Mouse (Mus musculus) erythroid progenitor cell, adult 5-6 weeks (primary cell): ENCODE data around the gene Fli1. TPM values are rescaled to one million over a fixed set of nuclear protein-coding genes. Genes with fewer than 3 reads are reported as not detected.

Experiments used
- ATAC-seq: replicated peaks from 2 replicates; pipeline ENCODE4 v1.8.0; 2016; ENCODE audit warnings: moderate number of reproducible peaks, mild to moderate bottlenecking, moderate TSS enrichment, inconsistent platforms; ENCODE audit not compliant: poor library complexity, low FRiP score, severe bottlenecking
- total RNA-seq, 2 experiments: library from RNA; stranded (forward) in 1 of 2; stranded (reverse) in 1 of 2; fragments of 150-400 nt in 1 of 2; fragments of 186-747, 209-891 nt in 1 of 2; gene quantifications; 2 replicates each; pipeline versions ENCODE4 v1.2.3 to v1.2.4; 2015 to 2017; ENCODE audit warnings: low replicate concordance in 2 of 2

The Fli1 gene
- total RNA-seq, 2 experiments from 2014 or later = 13.4 to 27.2 TPM

DNA sequence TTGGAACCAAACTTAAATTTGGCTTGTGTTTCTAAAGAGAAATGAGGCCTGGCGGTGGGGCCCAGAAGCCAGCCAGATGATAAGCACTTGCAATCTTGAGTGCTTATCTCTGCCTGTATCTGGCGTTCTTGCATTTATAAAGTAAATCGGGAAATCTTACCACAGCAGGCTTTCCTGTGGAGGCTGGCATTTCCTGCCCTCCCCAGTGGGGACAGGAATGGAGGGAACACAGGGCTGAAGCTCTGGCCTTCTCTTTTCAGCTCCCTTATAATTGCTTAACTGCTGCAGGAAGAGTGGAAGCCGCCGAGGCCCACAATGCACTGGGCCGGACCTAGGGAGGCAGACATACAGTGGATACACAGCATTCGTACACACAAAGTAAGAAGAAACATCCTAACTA is 13.7 kb upstream of the Fli1 start:
- no peak for ATAC-seq

DNA sequence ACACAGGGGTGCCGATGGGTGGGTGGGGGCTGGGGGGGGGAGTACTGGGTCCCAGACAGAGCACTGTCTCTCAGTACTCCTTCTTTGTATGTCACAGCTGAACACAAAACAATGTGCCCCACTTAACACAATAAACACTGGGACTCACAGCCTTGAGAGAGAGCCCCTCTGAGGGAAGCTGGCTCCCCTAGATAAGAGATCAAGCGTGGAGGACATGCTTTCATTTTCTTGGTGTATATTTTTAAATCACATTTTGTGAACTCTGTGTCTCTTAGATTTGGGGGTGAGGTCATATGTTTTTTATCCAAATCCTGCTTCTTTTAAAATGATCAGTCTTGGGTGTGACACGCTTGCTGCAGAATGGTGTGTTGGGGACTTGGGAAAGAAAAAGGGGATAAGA is 12.6 kb upstream of the Fli1 start:
- ATAC-seq = no peak

DNA sequence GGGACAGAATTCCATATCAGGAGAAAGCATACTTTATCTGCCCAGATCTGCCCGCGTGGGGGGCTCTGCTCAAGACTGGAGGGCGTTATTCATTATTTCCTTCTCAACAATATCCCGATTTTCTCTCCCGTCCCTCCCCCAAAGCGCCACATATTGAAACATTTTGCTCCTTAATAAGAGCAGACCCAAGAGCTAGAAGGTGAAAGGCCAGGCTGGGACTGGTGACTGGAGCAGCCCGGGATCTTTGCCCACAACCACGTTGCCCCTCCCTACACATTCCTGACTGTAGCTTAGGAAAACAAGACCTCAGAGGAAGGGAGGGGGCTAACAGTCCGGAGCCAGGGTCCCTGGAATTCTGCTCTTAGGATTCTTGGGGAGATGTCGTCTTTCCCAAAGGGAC is 7.9 kb upstream of the Fli1 start:
- ATAC-seq = no peak

DNA sequence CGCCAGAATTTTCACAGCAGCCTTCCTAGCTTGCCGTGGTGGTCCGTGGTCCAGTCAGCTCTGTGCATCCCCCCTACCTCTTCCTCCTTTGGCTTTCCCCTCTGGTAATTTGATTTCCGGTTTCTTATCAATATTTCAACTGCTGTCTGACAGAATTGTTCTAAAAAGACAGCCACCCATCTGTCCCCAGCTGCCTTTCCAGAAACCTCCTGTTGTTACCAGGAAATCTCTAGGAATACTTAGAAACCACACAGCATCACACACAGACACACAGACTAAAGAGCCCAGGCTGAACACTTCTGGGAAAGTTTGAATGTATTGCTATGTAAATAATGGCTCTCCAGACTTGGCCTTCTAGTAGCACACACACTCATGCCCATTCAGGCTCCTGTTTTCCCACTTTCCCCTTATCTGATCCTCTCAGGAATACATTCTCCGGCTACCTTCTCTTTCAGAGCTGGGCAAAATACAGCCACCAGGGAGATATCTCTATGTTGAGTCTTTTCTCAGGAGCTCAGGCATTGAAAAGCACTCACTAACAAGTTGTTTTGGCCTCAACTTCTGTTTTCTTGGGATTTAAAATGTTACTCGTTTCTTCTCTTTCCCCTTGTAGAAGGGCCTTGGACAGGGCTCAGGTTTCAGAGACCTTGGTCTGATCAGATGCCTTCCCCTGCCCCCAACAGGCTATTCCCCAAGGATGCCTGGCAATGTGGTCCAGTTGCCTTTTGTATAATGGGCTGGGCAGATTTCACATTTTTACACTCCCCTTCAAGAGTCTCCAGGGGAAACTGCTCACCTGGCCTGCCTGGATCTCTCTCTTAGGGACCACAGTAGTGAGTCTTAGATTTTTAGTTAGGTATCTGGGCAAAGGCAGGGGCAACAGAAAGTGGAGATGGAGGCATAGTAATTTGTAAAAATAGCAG is 7.1 kb upstream of the Fli1 start:
- no peak for ATAC-seq

DNA sequence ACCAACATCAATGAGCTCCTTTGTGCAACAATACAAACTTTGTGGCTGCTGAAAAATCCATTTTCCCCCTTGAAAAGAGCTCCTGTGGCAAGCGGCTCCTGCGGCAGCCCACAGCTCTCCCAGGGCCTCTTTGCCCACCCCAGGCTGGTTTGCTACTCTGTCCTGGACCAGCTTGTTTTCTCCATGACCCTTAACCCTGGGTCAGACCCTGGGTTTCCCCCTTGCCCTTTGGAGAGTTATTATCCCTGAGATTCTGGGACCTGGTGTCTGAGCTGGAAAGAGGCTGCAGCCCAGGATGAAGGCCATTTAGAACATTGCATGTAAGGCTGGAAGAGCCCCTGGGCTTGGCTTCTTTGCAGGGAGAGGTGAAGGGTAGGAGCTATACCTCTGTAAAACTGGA is 4.1 kb upstream of the Fli1 start:
- ATAC-seq = no peak

DNA sequence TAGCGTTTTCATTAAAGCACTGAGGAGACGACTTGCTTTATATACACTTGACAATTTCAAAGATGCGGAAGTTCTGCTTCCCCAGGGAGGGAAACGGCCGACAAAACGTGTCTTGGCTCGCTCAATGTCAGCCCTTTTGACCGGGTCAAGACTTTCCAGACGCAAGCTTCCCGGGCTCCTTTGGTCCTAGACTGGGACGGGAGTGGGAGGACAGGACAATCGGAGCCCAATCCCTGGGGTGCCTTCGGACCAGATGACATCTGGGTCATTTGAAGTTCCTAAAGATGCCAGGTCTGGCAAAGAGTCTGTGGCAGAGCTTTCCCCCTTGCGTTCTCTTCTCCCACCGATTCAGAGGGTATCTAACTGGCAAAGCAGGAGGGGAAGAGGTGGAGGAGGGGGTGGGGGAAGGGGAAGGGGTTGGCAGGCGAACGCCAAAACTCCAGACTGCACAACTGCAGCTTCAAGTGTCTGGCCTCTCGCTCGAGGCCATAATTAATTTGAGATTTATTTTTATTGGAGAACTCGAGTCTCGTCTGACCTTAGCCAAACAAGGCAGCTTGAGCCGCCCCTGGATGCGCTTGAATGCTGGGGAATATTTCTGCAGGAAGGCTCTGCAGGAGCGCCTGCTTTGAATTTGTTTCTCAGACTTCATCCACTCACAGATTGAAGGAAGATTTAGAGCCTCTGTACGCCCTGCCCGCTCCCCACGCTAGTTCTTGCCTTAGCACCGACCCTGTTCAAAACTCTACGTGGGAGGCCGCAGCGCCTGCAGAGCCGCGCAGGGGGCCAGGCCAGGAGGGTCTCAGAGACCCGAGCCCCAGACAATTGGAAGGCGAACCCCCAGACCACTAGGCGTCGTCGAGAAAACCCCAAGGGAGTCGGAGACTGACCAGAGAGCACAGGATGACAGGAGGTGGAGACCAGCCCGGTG is 2.3 kb upstream of the Fli1 start:
- ATAC-seq = no peak

DNA sequence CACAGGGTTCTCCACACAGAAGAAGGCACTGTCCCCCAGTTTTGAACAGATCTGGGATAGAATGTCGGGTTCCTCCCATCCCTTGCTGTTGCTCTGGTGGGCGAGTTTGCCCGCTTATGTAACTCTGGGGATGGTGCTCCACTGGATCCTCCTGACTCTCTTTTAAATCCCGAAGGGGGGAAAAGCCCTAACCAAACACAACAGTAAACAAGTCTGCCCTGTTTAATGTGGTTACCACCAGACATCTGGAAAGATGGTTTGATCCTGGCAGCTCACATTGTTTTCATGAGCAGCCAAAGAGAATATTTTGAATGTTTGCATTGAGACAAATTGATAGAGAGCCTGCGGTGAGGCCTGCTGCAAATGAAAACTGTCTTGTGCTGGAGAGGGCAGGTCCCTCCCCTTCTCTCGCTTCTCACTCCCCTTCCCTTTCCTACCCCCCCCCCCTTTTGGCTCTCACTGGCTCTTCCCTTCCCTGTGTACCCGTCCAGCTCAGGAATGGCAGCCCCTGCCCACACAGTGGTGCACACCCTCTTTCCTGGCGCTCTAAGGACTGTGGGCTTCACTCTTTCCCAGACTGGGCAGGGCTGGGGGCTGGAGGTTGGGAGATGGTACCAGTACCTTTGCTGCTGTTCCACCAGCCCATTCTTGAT is 1.4 kb upstream of the Fli1 start:
- ATAC-seq = no peak

DNA sequence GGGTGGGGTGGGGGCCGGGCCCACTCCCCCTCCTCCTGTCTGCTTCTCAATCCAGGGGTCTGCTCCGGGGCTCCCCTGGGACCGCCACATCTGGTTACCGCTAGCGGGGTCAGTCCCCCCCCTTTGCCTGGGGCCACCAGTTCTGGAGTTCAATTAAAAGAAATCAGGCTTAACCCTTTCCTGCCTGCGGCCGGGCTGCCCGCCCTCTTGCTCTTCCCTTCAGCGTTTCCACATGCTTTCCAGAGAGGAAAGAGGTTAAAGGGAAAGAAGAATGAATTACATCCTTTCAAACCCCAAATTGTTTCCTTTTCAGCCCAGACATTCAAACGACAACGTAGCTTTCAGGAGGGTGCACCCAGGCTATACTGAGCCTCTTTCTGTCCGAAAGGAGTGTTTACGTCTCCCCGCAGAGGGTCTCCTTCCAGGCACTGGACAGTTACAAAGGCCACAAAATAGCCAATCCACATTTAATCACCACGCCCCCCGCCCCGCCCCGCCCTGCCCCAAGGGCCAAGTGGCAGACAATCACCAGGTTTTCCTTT is 450 bp upstream of the Fli1 start:
- no peak for ATAC-seq

DNA sequence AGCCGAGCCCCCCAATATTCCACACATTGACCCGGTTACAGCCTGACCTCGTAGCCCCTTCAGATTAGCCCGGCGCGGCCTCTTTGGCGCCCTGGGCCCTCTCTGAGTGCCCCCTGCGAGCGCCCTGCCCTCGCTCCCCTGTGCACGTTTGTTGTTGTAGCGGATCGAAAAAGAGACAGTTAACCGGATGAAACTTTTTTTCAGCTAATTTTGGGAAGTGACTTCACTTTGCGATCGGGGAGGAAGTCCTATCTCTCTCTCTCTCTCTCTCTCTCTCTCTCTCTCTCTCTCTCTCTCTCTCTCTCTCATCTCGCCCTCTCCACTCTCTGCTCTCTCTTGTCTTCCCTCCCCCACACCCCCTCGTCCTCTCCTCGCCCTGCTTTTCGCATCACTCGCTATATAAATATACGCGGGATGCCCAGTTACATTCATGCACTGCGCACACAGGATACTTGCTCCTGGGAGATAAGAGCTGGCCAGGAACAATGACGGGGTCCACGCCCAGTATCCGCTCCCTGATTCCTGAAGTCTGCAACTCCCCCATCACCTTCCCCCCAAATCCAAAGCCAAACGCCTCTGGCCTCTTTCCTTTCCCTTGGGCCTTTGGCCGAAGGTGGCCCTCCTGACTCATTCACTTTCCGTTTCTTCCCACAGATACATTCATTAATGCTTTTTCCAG is 1.3 kb downstream of the Fli1 start:
- ATAC-seq = no peak

DNA sequence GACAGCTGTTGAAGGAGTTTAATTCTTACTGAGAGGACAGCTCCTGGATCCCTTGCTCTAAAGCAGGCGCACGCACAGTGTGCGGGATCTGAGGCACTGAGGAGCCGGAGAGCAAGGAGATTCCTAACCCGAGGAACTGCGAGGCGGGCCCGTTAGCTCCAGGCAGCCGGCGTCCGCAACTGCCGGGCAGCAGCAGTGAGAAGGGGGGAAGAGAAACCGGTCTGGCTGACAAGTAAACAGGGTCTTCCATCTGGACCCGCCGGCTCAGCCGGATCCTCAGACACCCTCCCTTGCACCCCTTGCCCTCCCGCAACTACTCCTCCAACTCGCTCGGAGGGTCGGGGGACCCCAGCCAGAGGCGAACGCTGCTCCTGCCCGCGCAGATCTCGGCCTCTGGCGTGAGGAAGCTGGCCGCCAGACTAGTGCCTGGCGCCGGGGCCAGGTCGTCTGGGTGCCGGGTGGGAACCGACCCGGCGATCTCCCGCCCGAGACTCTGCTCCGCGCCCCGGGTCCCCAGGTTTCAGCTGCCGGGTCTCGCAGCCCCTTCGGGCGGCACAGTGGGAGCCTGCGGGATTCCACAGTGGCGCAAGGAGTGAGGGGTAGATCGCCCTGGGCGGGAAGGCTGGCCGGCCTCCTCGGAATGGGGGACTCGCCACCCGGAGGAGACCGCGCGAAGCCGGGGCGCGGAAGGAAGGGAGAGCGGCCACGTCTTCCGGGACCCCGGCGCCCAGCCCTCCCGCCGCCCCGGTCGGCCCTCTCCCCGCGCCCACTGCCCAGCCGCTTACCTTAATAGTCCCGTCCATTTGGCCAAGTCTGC is 2.0 kb downstream of the Fli1 start:
- ATAC-seq = no peak

DNA sequence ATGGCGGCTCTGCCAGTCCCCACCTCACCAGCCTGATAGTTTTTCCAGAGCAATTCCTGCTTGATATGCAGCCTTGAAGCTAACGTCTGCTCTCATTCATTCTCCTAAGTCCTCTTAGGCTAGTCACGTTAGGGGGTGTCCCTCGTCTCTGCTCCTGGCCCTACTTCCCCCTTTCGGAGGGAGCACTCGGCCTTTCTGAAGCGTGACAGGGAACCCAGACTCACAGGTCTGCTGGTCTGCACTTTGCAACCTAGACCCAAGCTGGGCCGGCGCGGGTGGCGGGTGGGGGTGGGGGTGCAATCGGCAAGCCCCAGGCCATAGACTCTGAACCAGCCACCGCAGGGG is 2.6 kb downstream of the Fli1 start:
- ATAC-seq = no peak

DNA sequence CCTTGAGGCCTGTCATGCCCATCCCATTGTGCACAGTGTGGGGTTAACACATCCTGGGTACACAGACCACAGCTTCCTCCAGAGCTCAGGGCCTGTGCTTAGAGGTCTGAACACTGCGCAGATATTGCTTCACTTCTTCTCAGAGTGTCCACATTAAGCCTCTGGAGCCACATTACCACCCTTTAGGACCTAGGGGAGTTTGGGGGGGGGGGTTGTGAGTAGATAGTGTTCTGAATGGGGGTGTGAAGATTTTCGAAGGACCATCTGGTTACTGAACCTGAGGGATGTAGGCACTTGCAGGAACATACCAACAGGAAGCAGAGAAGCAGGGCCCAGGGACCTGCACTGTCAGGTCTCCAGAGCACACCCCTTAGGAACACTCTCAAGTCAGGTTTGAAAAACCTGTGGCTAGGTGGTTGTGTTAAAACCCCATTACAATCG is 3.3 kb downstream of the Fli1 start:
- 0 out of 2 replicates have a peak, but pooled peaks have one; percentile 34 for ATAC-seq

DNA sequence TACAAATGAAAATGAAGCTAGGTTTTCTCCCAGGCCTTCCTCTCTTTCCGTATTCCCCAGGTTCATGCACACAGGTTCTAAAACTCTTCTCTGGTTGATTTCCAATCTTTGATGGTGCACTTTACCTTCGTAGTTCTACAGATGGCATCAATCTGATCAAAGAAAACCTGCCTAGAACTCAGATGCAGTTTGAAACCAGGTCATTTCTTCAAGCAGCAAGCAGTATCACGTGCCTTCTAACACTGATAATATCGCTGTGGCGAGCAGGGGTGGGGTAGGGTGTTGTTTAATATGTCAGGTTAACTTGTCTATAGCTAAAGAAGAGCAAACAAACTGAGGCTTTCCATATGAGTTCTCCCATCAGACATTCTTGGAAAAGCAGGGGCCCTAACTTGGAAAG is 4.5 kb downstream of the Fli1 start:
- ATAC-seq = no peak

DNA sequence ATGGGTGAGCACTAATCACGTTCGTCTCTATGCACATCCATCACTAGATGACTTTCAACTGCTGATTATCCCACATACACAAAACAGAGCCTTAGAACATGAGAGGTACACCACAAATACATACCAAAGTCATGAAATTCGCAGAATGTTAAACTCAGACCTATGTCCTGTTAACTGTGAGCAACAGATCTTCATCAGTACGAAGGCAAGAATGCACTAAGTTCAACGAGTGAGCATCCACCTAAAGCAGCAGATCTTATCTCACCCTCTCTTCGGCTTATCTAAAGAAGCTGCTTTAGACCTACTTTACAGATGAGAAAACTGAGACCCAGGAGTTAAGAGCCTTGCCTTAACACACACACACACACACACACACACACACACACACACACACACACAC is 5.0 kb downstream of the Fli1 start:
- ATAC-seq = no peak

DNA sequence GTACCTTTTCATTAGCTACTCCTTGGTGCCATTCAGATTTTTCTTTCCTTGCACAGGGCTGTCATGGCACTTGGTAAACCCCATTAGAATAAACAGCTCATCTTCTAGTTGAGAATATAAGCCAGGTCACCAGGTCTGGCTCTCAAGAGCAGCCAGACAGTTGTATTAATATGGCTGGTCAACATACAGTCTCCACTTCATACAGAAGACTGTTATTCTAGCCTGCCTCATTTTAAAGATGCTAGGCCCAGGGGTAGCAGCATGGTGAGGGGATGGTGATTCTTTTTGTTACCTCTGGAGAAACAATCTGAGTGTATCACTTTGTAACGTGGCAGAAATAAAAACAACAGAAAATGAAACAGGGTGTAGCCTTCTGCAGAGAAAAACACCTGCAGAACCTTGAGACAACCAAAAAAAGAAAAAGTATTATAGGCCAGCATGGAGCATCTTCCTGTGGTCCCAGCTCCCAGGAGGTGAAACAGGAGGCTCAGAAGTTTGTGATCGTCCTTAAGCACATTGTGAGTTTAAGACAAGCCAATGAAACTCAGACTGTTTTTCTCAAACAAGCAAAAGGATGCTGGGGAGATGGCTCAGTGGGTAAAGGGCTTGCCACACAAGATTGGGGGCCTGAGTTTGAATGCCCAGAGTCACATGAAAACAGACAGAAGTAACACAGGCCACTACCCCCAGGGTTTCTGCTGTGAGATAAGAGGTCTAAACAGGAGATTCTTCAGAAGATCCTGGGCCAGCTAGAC is 7.3 kb downstream of the Fli1 start:
- ATAC-seq = no peak

DNA sequence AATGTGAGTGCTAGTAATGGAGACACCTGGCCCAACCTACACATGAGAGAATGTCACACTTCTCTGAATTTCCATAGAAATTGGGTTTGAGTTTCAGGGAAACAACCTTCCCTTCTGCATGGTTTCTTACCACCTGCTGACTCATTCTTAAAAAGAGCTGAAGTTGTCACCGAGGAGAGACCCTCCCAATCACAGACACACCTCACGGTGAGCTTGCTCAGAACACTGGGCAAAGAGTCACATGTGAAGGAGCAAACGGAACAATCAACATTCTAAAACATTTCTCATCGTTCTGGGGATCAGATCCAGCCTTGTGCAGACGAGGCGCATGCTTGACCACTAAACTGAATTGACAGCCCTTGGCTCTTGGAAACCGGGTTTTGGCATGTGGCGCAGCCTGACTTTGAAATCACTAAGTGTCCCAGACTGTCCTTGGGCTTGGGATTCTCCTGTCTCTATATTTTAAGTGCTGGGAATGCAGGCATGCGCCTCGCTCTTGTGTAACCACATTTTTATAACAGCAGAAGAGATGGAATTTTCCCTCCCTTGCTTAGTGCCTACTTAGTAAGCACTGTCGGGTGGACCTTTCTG is 8.5 kb downstream of the Fli1 start:
- ATAC-seq = no peak

DNA sequence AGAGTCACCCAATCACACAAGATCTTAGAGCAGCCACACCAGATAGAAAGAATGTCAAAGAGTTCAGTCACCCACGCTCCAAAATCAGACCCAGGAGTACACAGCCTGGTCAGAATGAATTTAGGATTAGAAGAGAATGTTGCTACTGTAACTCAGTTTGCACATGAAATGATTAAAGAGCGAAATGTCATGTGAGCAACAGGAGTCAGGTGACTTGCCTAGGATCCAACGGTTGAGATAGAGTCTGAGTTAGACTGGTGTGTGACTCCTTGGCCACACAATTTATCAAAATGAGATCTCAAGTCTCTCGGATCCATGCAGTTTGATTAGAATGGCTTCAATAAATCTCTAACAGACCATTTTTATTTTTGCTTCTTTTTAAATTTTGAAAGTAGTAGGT is 11.1 kb downstream of the Fli1 start:
- ATAC-seq = no peak

DNA sequence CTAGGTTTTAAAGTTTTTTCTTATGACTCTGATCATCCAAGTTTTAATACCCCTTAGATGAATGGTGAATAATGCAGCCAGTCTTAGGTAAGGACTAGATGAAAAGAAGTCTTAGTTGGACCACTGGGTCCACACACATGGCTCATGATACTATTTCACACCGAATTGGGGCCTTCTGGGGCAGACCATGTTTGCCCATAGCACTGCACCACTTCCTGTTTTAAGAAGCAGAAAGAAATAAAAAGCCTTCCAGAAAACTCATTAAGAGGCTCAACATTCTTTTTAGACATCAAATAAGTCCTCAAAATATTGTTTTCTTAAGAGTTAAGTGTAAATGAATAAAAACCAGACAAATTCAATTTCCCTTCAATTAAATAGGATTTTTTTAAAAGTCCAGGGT is 11.7 kb downstream of the Fli1 start:
- ATAC-seq = no peak
